Mouse (Mus musculus): Measurements from ENCODE around the gene Pald1.

GRCm38 (mm10) chr10:61372585-61372923, 10.8 kb downstream of the Pald1 start:
- TF ChIP-seq CTCF (IDR thresholded peaks at IDR 0.05; ENCODE audit: control insufficient read depth, insufficient read depth, insufficient replicate concordance, low read depth, low read length), result no peak
- TF ChIP-seq POLR2A (IDR thresholded peaks at IDR 0.05; ENCODE audit: control insufficient read depth, low read depth, low read length), result no peak
